Mouse (Mus musculus) testis, adult 2 months (tissue): Measurements from ENCODE around the gene Gab2.

ENCODE experiments used
- CTCF ChIP-seq: fragments of 200-500 bp; IDR thresholded peaks from 2 replicates; pipeline ENCODE4 v1.5.1; 2012; ENCODE audit warnings: low read depth, mild to moderate bottlenecking, inconsistent platforms, low read length, moderate library complexity; ENCODE audit not compliant: control insufficient read depth, insufficient read depth, insufficient replicate concordance
- POLR2A ChIP-seq: fragments of 200-500 bp; IDR thresholded peaks from 2 replicates; pipeline ENCODE4 v1.6.1; 2012; ENCODE audit warnings: low read depth, mild to moderate bottlenecking, inconsistent platforms, low read length, moderate library complexity; ENCODE audit not compliant: control insufficient read depth

GRCm38 (mm10) chr7:97078685-97079084 is 2.7 kb upstream of the Gab2 start:
- TF ChIP-seq CTCF: no peak
- no peak for TF ChIP-seq POLR2A
